Mouse (Mus musculus) urinary bladder, adult 18-20 months (tissue): Measurements from ENCODE around the gene Adh7.

Experiments
- DNase-seq, 2 experiments: peaks; one replicate each; pipeline ENCODE4 v3.0.0; 2022; ENCODE audit warnings: low spot score in 2 of 2, mixed read lengths in 2 of 2

Gene Adh7

GRCm38 (mm10) chr3:138217631-138218264 lies at the start of gene Adh7:
TSS of gene Adh7 (plus strand) at chr3:138217760.
- peak in 1 of 2 experiments; percentile 23 for DNase-seq

GRCm38 (mm10) chr3:138173291-138173690 lies 44.3 kb upstream of the Adh7 start:
- DNase-seq, result no peak

- DNase-seq, result no peak
Observed at GRCm38 (mm10) chr3:138175551-138175950, 42.0 kb upstream of the Adh7 start.

- no peak for DNase-seq
Observed at GRCm38 (mm10) chr3:138182019-138182418, 35.5 kb upstream of the Adh7 start.

- no peak for DNase-seq
Observed at GRCm38 (mm10) chr3:138183371-138183770, 34.2 kb upstream of the Adh7 start.

- DNase-seq, result no peak
Observed at GRCm38 (mm10) chr3:138185290-138185689, 32.3 kb upstream of the Adh7 start.

- no peak for DNase-seq
Observed at GRCm38 (mm10) chr3:138185995-138186930, 31.3 kb upstream of the Adh7 start.

- DNase-seq, result no peak
Observed at GRCm38 (mm10) chr3:138192260-138192659, 25.3 kb upstream of the Adh7 start.

- no peak for DNase-seq
Observed at GRCm38 (mm10) chr3:138193683-138194302, 23.8 kb upstream of the Adh7 start, which contains the start of gene 4930579F01Rik. TSS of gene 4930579F01Rik (minus strand) at chr3:138193825.

GRCm38 (mm10) chr3:138197093-138197492 lies 20.5 kb upstream of the Adh7 start:
- DNase-seq, result no peak

GRCm38 (mm10) chr3:138197556-138197955 lies 20.0 kb upstream of the Adh7 start:
- no peak for DNase-seq

- peak; percentile 72 to 76 for DNase-seq
Observed at GRCm38 (mm10) chr3:138197973-138198721, 19.4 kb upstream of the Adh7 start.

GRCm38 (mm10) chr3:138198722-138199068 lies 18.9 kb upstream of the Adh7 start:
- no peak for DNase-seq

GRCm38 (mm10) chr3:138208821-138209220 lies 8.7 kb upstream of the Adh7 start:
- DNase-seq, result no peak

GRCm38 (mm10) chr3:138210432-138211075 lies 7.0 kb upstream of the Adh7 start:
- DNase-seq, result no peak

- DNase-seq, result no peak
Observed at GRCm38 (mm10) chr3:138212431-138212951, 5.1 kb upstream of the Adh7 start.

- no peak for DNase-seq
Observed at GRCm38 (mm10) chr3:138215395-138215989, 2.1 kb upstream of the Adh7 start.

- DNase-seq, result peak in 1 of 2 experiments; percentile 56
Observed at GRCm38 (mm10) chr3:138216091-138216490, 1.5 kb upstream of the Adh7 start.

GRCm38 (mm10) chr3:138221116-138221515 lies 3.6 kb downstream of the Adh7 start:
- DNase-seq, result no peak

- no peak for DNase-seq
Observed at GRCm38 (mm10) chr3:138222511-138222910, 5.0 kb downstream of the Adh7 start.
